Mouse (Mus musculus) olfactory bulb, adult 2 months (tissue): ENCODE data around the gene Lsg1. TPM values are rescaled to one million over a fixed set of nuclear protein-coding genes. Genes with fewer than 3 reads are reported as not detected.

ENCODE experiments used
- H3K27ac ChIP-seq: fragments of 200-500 bp; 2 replicates; pipeline ENCODE4 v1.5.1; 2012; ENCODE audit warnings: low read depth, low read length; ENCODE audit not compliant: insufficient read depth
- H3K4me1 ChIP-seq: fragments of 200-500 bp; 2 replicates; pipeline ENCODE4 v1.6.1; 2012; ENCODE audit warnings: low read length; ENCODE audit not compliant: control insufficient read depth, insufficient read depth
- H3K4me3 ChIP-seq: fragments of 200-500 bp; 2 replicates; pipeline ENCODE4 v1.5.1; 2012; ENCODE audit warnings: mild to moderate bottlenecking, low read depth, low read length, moderate library complexity; ENCODE audit not compliant: insufficient read depth
- CTCF ChIP-seq: fragments of 200-500 bp; IDR thresholded peaks from 2 replicates; pipeline ENCODE4 v1.5.1; 2012; ENCODE audit warnings: low read depth, mild to moderate bottlenecking, low read length, moderate library complexity; ENCODE audit not compliant: insufficient read depth
- POLR2A ChIP-seq: fragments of 200-500 bp; IDR thresholded peaks from 2 replicates; pipeline ENCODE4 v1.6.1; 2012; ENCODE audit warnings: mild to moderate bottlenecking, low read depth, low read length, moderate library complexity; ENCODE audit not compliant: insufficient read depth
- WGBS: fragments of 180-500 bp; shearing (Covaris S2); methylation state at CpG from one replicate; pipeline ENCODE4 v1.1.7; 2018; 5-methylcytosine and 5-hydroxymethylcytosine counted together
- polyA plus RNA-seq: library from polyadenylated mRNA; stranded (reverse); fragments of >200 nt; gene quantifications from 2 replicates; pipeline ENCODE4 v1.2.4, GENCODE M21; 2012; ENCODE audit warnings: low replicate concordance; ENCODE audit not compliant: missing spikeins, insufficient read depth, insufficient read length

The Lsg1 gene
- polyA plus RNA-seq, 1 experiment, result not detected

GRCm38 (mm10) chr16:30532929-30533328 is 54.5 kb downstream of the Lsg1 start:
- Histone ChIP-seq H3K4me3 (no peak overlapping the region), H3K27ac (no peak overlapping the region), H3K4me1 (no peaks in the 10 kb centered on the region)
- TF ChIP-seq POLR2A, result no peak
- WGBS, result 68% methylated on average over 1 of the region's 1 CpGs

GRCm38 (mm10) chr16:30531761-30532406 is 55.5 kb downstream of the Lsg1 start:
- 35% methylated on average over 20 of the region's 20 CpGs for WGBS
- no peak overlapping the region for H3K27ac ChIP-seq
- no peak overlapping the region for H3K4me3 ChIP-seq
- H3K4me1 ChIP-seq, result no peaks in the 10 kb centered on the region
- TF ChIP-seq CTCF (peak; percentile 80; the same call in 1 of the 2 replicates), POLR2A (no peak)

- no peak overlapping the region for H3K4me3 ChIP-seq
- no peak for TF ChIP-seq POLR2A
- TF ChIP-seq CTCF, result no peak
- H3K27ac ChIP-seq, result no peak overlapping the region
- no peaks in the 10 kb centered on the region for H3K4me1 ChIP-seq
- 58% methylated on average over 4 of the region's 4 CpGs for WGBS
These were observed 56.6 kb downstream of the Lsg1 start for GRCm38 (mm10) chr16:30530815-30531214.

- no peaks in the 10 kb centered on the region for H3K4me1 ChIP-seq
- H3K27ac ChIP-seq, result no peak overlapping the region
- TF ChIP-seq POLR2A, result no peak
- no peak for TF ChIP-seq CTCF
- 92% methylated on average over 8 of the region's 8 CpGs for WGBS
- no peak overlapping the region for H3K4me3 ChIP-seq
These were observed 59.0 kb downstream of the Lsg1 start for GRCm38 (mm10) chr16:30528386-30528785.

GRCm38 (mm10) chr16:30527889-30528288 is 59.5 kb downstream of the Lsg1 start:
- H3K27ac ChIP-seq, result no peak overlapping the region
- H3K4me3 ChIP-seq, result no peak overlapping the region
- TF ChIP-seq POLR2A (no peak), CTCF (no peak)
- H3K4me1 ChIP-seq, result no peaks in the 10 kb centered on the region
- WGBS, result 83% methylated on average over 2 of the region's 2 CpGs

GRCm38 (mm10) chr16:30525756-30526155 is 61.6 kb downstream of the Lsg1 start:
- H3K4me1 ChIP-seq, result no peaks in the 10 kb centered on the region
- H3K27ac ChIP-seq, result no peak overlapping the region
- H3K4me3 ChIP-seq, result no peak overlapping the region
- TF ChIP-seq POLR2A (no peak), CTCF (no peak)
- WGBS, result 89% methylated on average over 14 of the region's 14 CpGs

- WGBS, result 97% methylated on average over 6 of the region's 6 CpGs
- no peak overlapping the region for H3K4me3 ChIP-seq
- no peaks in the 10 kb centered on the region for H3K4me1 ChIP-seq
- TF ChIP-seq CTCF (no peak), POLR2A (no peak)
- no peak overlapping the region for H3K27ac ChIP-seq
These were observed 62.9 kb downstream of the Lsg1 start for GRCm38 (mm10) chr16:30524481-30524880.

- H3K27ac ChIP-seq, result no peak overlapping the region
- no peak overlapping the region for H3K4me3 ChIP-seq
- peaks cover 7% of the 10 kb centered on the region for H3K4me1 ChIP-seq
- WGBS, result 82% methylated on average over 10 of the region's 10 CpGs
- TF ChIP-seq POLR2A (no peak), CTCF (no peak)
These were observed 65.0 kb downstream of the Lsg1 start for GRCm38 (mm10) chr16:30522253-30522940.

- Histone ChIP-seq H3K4me1 (peaks cover 7% of the 10 kb centered on the region), H3K27ac (no peak overlapping the region), H3K4me3 (no peak overlapping the region)
- TF ChIP-seq CTCF (no peak), POLR2A (no peak)
- WGBS, result 68% methylated on average over 3 of the region's 3 CpGs
These were observed 66.2 kb downstream of the Lsg1 start for GRCm38 (mm10) chr16:30521147-30521546.

GRCm38 (mm10) chr16:30520361-30520823 is 67.0 kb downstream of the Lsg1 start:
- no peak for TF ChIP-seq CTCF
- no peak for TF ChIP-seq POLR2A
- no peak overlapping the region for H3K4me3 ChIP-seq
- WGBS, result 4% methylated on average over 9 of the region's 9 CpGs
- peaks cover 7% of the 10 kb centered on the region for H3K4me1 ChIP-seq
- no peak overlapping the region for H3K27ac ChIP-seq
